Mouse (Mus musculus) kidney, postnatal 0 days (tissue): ENCODE measurements at regions not wholly inside any gene's neighbourhood (a gene's known extent, or its start where the extent isn't known, plus 50 kb on each side); places are given as distances from the start of the nearest gene placed in this dataset.

Experiments used
- ATAC-seq: fragments of 200-750 bp; cut with Nextera tagmentation; replicated peaks from 2 replicates; pipeline ENCODE4 v1.8.0; 2017; ENCODE audit warnings: low read depth, moderate number of reproducible peaks, moderate TSS enrichment, moderate library complexity; ENCODE audit not compliant: low FRiP score
- DNase-seq: peaks from one replicate; pipeline ENCODE4 v3.0.0-alpha.2; 2016; ENCODE audit warnings: low spot score
- H3K27ac ChIP-seq: fragments of 300-500 bp; sonication (generic); 2 replicates; pipeline ENCODE4 v1.5.1; 2014; ENCODE audit warnings: mild to moderate bottlenecking
- H3K27me3 ChIP-seq: fragments of 300-500 bp; sonication (generic); 2 replicates; pipeline ENCODE4 v1.6.1; 2014; ENCODE audit warnings: low read length, mixed read lengths; ENCODE audit not compliant: insufficient read depth
- H3K36me3 ChIP-seq: fragments of 300-500 bp; sonication (generic); 2 replicates; pipeline ENCODE4 v1.6.1; 2014; ENCODE audit warnings: low read length, mixed read lengths; ENCODE audit not compliant: insufficient read depth
- H3K4me1 ChIP-seq: fragments of 300-500 bp; sonication (generic); replicated peaks from 2 replicates; pipeline ENCODE4 v1.6.1; 2014; ENCODE audit warnings: antibody characterized with exemption, low read length, mixed read lengths; ENCODE audit not compliant: insufficient read depth
- H3K4me2 ChIP-seq: fragments of 300-500 bp; sonication (generic); 2 replicates; pipeline ENCODE4 v1.6.1; 2014; ENCODE audit warnings: mild to moderate bottlenecking, low read length, moderate library complexity, mixed read lengths
- H3K4me3 ChIP-seq: fragments of 300-500 bp; sonication (generic); replicated peaks from 2 replicates; pipeline ENCODE4 v1.5.1; 2014; ENCODE audit warnings: low read depth, low read length
- H3K9ac ChIP-seq: fragments of 300-500 bp; sonication (generic); 2 replicates; pipeline ENCODE4 v1.6.1; 2014; ENCODE audit warnings: low read depth, low read length
- H3K9me3 ChIP-seq: fragments of 300-500 bp; sonication (generic); replicated peaks from 2 replicates; pipeline ENCODE4 v1.6.1; 2016; ENCODE audit warnings: low read length, inconsistent platforms, mixed read lengths
- CTCF ChIP-seq: IDR thresholded peaks from 2 replicates; pipeline ENCODE4 v1.5.1; 2016; ENCODE audit warnings: antibody characterized with exemption, low read depth, mild to moderate bottlenecking, moderate library complexity
- WGBS: fragments of 180-500 bp; shearing (Covaris S2); extraction: QIAGEN DNeasy Blood & Tissue Kit; methylation state at CpG from one replicate; pipeline ENCODE4 v1.1.7; 2014; 5-methylcytosine and 5-hydroxymethylcytosine counted together

DNA sequence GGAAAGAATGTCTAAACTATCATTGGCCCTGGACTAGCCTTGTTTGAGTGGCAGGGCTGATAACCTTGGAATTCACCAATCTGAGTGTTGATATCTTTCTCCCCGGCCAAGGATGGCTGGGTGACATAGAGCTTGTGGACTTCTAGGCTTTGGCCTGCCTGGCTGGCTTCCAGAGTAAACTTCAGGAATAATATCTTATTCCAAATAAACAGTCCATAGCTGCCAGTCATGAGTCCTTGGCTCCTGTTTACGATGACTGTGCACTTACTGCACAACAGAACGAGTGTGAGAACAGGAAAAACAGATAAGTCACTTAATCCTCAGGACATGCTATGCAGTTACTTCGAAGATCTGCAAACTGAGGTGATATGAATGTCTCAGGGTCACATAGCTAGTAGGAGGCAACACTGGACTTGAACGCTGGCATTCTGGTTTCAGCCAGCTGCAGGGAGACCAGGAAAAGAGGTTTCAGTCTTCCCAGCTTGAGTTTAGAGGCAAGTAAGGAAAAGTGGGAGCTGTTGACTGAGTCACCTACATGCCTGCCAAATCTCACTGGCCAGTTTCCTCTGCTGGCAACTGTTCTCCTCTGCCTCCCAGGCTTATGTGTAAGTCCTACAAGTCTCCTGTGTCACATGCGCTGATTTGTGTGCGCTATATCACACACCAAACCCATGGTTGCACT, 74.6 kb downstream of the Il12a start:
- ATAC-seq, result no peak
- Histone ChIP-seq H3K9ac (no peak overlapping the region), H3K4me1 (peaks cover 16% of the 10 kb centered on the region), H3K27me3 (no peaks in the 10 kb centered on the region), H3K9me3 (no peaks in the 10 kb centered on the region), H3K36me3 (no peaks in the 10 kb centered on the region), H3K4me2 (no peak overlapping the region), H3K4me3 (no peak overlapping the region), H3K27ac (no peak overlapping the region; the same call in 1 of the 2 replicates)
- WGBS, result 45% methylated on average over 7 of the region's 7 CpGs
- TF ChIP-seq CTCF, result no peak
- no peak for DNase-seq

DNA sequence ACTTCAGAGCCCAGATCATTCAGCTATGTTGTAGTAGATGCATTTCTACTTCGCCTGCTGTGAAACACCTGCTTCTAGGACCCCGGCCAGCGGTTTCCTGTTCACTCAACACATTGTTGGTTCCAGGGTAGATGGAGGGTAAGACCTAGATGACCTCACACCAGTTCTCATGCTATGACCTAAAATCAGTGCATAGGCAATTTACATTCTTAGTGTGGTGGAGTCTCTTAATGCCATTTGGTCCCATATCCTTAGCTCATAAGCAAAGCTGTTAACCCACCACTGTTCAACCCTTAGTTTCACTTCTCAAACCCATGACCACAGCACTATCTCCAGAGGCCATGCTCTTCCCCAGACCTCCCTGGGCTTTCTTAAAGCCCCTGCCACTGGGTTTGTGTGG, 81.1 kb downstream of the Il12a start:
- Histone ChIP-seq H3K36me3 (no peaks in the 10 kb centered on the region), H3K27ac (no peak overlapping the region), H3K4me2 (no peak overlapping the region), H3K4me3 (no peak overlapping the region), H3K9ac (no peak overlapping the region), H3K9me3 (no peaks in the 10 kb centered on the region), H3K27me3 (no peaks in the 10 kb centered on the region), H3K4me1 (no peaks in the 10 kb centered on the region)
- ATAC-seq (no peak), DNase-seq (no peak)
- 96% methylated on average over 3 of the region's 3 CpGs for WGBS
- no peak for TF ChIP-seq CTCF

DNA sequence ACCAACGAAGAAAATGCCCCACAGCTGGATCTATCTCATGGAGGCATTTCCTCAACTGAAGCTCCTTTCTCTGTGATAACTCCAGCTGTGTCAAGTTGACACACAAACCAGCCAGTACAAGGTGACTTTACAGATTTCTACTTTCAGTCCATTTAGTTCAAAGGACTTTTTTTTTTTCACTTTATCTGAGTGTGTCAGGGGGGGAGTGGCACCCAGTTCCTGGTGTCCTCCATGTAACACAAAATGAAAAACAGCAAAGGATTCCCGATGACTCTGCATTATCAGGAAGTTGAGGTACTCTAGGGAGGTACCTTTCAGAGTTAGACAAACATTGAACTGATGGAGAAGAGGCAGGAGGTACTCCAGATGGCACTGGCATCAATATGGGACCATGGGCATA, 87.4 kb downstream of the Il12a start:
- WGBS, result 62% methylated on average over 2 of the region's 2 CpGs
- no peak for TF ChIP-seq CTCF
- Histone ChIP-seq H3K36me3 (no peaks in the 10 kb centered on the region), H3K9me3 (no peaks in the 10 kb centered on the region), H3K27me3 (no peaks in the 10 kb centered on the region), H3K4me3 (no peak overlapping the region), H3K9ac (no peak overlapping the region), H3K4me1 (peaks cover 5% of the 10 kb centered on the region; the same call in 1 of the 2 replicates), H3K27ac (no peak overlapping the region), H3K4me2 (no peak overlapping the region)
- DNase-seq, result no peak
- ATAC-seq, result no peak

DNA sequence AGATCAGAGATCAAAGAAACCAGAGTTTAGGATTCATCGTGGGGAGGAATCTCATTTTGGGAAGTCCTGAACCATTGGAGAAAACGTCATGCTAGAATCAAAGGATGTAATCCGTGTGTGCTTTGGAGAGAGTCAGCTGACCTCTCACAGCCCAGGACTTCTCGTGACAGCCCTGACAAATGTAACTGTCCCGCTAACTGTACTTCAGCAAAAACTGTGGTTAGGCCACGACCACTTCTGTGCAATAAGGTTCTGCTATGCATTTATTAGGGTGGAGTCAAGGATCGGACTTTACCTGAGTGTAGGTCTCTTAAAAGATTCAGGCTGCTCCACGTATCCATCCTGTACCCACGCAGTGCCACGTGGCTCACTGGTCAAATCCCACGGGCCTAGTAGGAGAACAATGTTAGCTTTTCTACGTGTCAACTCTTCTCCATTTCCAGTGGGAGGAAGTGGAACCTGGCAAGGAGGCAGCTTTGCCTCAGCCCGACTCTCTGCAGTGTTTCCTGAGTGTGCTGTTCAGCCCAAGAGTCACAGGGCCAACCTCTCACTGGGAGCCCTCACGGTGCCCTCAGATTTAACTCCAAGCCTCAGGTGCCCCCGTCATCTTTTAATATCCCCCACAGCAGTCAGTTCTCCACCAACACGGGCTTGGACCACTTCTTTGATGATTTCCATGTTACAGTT, 88.1 kb downstream of the Il12a start:
- no peak for ATAC-seq
- H3K27me3 ChIP-seq, result no peaks in the 10 kb centered on the region
- no peak for DNase-seq
- 69% methylated on average over 16 of the region's 16 CpGs for WGBS
- no peak overlapping the region for H3K27ac ChIP-seq
- no peak overlapping the region for H3K4me3 ChIP-seq
- H3K36me3 ChIP-seq, result no peaks in the 10 kb centered on the region
- no peak overlapping the region for H3K4me2 ChIP-seq
- H3K4me1 ChIP-seq, result peaks cover 5% of the 10 kb centered on the region; the same call in 1 of the 2 replicates
- no peak overlapping the region for H3K9ac ChIP-seq
- H3K9me3 ChIP-seq, result no peaks in the 10 kb centered on the region
- no peak for TF ChIP-seq CTCF

DNA sequence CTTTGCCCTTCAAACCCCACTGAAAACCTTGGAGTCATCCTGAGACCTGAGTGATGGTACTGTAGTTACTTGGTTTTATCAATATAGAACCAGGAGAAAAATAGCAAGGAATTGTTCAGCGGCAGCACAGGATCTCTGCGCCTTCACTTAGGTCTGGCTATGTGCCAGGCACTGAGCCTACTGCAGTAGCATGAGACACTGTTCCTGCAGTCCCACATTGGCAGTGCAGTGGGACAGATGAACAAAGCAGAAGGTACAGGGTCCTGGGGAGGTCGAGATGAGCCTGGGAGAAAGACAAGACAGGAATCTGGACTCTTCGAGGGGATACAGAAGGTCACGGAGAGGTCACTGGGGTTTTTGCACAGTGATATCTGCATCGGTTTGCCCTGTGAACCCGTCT, 88.5 kb upstream of the 1110032F04Rik start:
- H3K4me1 ChIP-seq, result peaks cover 5% of the 10 kb centered on the region; the same call in 1 of the 2 replicates
- ATAC-seq (no peak; the same call in 1 of the 2 replicates), DNase-seq (no peak)
- H3K27ac ChIP-seq, result no peak overlapping the region
- no peak overlapping the region for H3K4me3 ChIP-seq
- no peaks in the 10 kb centered on the region for H3K9me3 ChIP-seq
- no peaks in the 10 kb centered on the region for H3K27me3 ChIP-seq
- WGBS, result 42% methylated on average over 7 of the region's 7 CpGs
- TF ChIP-seq CTCF, result no peak
- H3K36me3 ChIP-seq, result no peaks in the 10 kb centered on the region
- no peak overlapping the region for H3K4me2 ChIP-seq
- no peak overlapping the region for H3K9ac ChIP-seq

DNA sequence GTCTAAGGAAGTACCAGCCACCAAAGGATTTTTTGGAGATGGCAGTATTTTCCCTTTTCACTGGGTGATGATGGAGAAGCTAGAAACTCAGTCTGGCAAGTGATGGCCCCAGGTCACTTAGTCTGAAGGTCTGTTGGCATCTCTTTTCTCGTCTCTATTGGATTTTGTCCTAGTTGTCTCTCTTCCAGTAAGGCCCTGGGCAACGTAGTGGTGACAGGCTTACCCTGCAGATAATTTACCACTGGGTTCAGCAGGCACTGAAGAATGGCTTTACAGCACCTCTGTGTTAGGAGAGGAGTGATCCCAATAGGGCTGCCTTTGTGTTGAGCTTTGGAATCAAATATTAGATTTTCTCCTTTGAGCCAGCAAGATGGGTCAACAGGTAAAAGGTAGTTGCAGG, 87.9 kb upstream of the 1110032F04Rik start:
- Histone ChIP-seq H3K4me1 (peaks cover 5% of the 10 kb centered on the region; the same call in 1 of the 2 replicates), H3K4me3 (no peak overlapping the region), H3K36me3 (no peaks in the 10 kb centered on the region), H3K27me3 (no peaks in the 10 kb centered on the region), H3K27ac (no peak overlapping the region), H3K4me2 (no peak overlapping the region), H3K9me3 (no peaks in the 10 kb centered on the region), H3K9ac (no peak overlapping the region)
- ATAC-seq, result no peak
- no peak for TF ChIP-seq CTCF
- DNase-seq, result no peak
- 41% methylated on average over 2 of the region's 2 CpGs for WGBS
